Mouse (Mus musculus) gastrocnemius, postnatal 4 days (tissue): ENCODE data around the gene Tmem168. TPM values are rescaled to one million over a fixed set of nuclear protein-coding genes. Genes with fewer than 3 reads are reported as not detected.
A peak's percentile ranks its signal among the peaks of the same experiment; 100 is the strongest.

Experiments used
- DNase-seq, 2 experiments: peaks; one replicate each; pipeline ENCODE4 v3.0.0; 2021 to 2022; ENCODE audit warnings: low spot score in 2 of 2, mixed read lengths in 2 of 2
- long read RNA-seq, 2 experiments: library from polyadenylated mRNA; stranded (forward); transcript quantifications; one replicate each; pipeline ENCODE4 v2.0.0; 2021
- total RNA-seq, 2 experiments: library from RNA; stranded (reverse); gene quantifications; 2 replicates each; pipeline ENCODE4 v1.2.3; 2021

Tmem168 gene
- 10 to 100 TPM; 20.5 to 23.5 TPM for total RNA-seq
- long read RNA-seq, experiment 1, full-length matches to known transcripts: 18 of 23 reads
- long read RNA-seq, experiment 1, partial matches to known transcripts: 0 of 23 reads
- long read RNA-seq, experiment 1, other reads (novel, unspliced or antisense): 5 of 23 reads
- long read RNA-seq, experiment 2, full-length matches to known transcripts: 31 of 35 reads
- long read RNA-seq, experiment 2, partial matches to known transcripts: 0 of 35 reads
- long read RNA-seq, experiment 2, other reads (novel, unspliced or antisense): 4 of 35 reads

DNA sequence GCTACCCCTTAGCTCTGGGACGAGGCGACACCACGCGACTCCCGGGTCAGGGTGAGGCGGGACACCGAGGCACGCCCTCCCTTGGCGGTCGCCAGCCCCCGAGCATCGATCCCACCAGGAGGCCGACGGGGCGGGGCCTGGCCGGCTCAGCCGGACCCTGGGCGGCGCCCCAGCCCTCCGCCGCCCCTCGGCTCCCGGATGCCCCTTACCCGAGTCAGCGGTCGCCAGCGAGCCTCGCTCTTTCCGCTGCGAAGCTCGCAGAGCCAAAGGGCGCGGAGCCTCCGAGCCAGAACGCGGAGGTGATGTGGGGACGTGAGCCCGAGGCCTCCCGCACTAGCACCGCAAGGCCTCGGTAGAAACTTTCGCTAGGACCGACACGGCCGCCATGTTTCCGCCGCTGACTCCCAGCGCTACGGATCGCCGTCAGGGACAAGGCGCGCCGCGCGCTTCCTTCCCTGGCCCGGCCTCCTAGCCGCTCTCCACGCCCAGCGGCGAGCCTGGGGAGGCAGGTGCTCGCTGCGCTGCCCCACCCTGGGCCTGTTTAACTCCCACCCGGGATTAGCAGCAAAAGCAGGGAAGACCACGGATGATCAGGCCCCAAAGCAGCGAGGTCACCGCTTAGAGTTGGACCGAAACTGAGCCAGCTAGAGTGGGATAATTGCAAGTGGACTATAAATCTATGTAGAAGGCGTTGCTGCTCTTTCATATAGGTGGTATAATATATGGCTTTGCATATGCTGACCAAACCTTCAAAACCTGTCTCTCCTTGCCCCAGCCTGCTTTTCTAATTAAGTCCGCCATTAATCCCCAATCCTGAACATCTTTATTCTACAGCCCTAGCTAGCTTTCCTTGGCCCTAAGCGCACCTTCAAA lies at the start of gene Tmem168:
Tmem168 (minus strand) TSS at position 480 of the 873 bp plus-strand sequence.
- peak; percentile 94 to 95 for DNase-seq

DNA sequence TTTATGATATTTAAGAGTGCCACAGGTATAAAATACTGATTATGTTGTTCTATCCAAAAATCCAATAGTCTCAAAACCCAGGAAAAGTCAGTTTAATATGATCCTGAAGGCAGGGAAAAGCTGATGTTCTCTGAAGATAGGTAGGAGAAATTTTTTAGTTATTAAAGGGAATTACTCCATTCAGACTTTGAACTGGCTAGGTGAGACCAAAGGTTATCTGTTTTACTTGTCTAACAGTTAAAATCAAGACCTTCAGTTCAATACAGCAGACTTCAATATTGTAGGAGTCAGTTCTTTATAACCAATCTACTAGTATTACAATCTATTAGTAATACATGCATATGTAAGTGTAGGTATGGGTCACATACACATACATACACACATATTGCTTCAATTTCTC lies 46.2 kb upstream of the Tmem168 start:
- no peak for DNase-seq

- no peak for DNase-seq
Observed at GRCm38 (mm10) chr6:13652284-13652683, 44.4 kb upstream of the Tmem168 start.

GRCm38 (mm10) chr6:13650854-13651253 lies 43.0 kb upstream of the Tmem168 start:
- no peak for DNase-seq

DNA sequence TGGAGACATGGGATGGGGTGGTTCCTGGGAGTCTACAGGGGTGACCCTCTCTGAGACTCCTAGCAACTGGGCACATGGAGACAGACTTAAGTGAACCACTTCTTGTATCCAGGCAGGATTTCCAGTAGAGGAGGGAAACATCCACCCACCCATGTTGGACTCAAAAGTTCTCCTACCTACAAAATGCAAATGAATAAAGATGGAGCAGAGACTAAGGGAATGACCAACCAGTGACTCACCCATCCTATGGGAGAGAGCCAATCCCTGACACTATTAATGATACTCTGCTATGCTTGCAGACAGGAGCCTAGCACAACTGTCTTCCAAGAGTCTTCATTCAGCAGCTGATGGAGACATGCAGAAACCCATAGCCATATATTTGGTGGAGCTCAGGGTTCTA lies 40.4 kb upstream of the Tmem168 start:
- DNase-seq: no peak

- DNase-seq: no peak
Observed at GRCm38 (mm10) chr6:13636582-13636989, 28.7 kb upstream of the Tmem168 start.

GRCm38 (mm10) chr6:13632571-13632970 lies 24.7 kb upstream of the Tmem168 start:
- no peak for DNase-seq

GRCm38 (mm10) chr6:13630607-13631006 lies 22.7 kb upstream of the Tmem168 start:
- DNase-seq: no peak

- DNase-seq: no peak
Observed at GRCm38 (mm10) chr6:13619618-13620017, 11.7 kb upstream of the Tmem168 start.

DNA sequence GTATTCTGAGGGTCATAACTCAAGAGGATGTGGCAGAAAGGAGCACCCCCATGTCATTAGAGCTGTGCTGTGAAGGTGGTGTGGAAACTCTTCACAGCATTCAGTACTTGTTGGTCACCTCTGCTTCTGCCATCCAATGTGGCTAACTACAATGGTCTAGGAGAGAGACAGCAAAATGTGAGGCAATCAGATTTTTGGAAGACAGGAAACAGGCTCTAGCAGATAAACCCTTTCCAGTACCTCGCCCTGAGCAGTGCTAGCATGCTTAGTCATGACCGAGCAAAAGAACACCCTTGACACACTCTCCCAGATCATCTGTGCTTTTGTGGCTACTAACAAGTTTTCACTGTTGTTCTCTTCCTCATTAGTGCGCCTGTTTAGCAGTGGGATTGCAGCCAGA lies 9.2 kb upstream of the Tmem168 start:
- no peak for DNase-seq

DNA sequence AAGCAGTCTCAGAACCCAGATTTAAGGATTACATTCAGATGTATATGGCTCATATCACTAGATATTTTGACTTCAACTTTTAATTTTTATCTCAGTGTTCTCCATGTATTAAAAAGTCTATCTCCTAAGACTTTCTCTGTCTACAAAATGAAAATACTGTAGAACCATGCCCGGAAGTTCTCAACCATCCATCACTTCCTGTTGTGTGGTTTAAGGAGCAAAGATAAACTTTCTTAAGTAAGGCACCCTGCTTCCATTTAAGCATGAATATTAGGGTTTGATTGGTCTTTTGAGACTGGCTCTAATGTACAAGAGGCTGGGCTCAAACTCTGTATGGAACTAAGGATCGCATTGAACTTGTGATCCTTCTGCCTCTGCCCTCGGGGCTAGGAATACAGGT lies 6.7 kb upstream of the Tmem168 start:
- DNase-seq: no peak

GRCm38 (mm10) chr6:13613671-13614070 lies 5.8 kb upstream of the Tmem168 start:
- no peak for DNase-seq

DNA sequence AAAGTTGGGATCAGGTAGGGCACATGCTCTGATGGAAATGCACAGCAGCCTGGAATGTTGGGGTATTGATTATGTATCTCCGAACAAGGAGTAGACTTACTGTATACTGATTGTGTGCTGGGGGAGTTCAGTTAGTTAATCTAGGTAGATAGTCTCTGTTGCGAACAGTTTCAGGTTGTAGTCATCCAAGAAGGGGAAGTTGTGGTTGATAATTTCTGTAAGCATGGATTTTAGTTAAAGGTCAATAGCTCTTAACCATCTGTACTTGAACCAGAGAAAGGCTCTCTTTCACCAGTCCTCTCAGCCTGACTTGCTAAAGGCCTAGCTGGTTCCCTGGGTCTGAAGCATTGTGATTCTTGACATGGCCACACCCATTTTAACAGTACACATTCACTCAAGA lies 3.0 kb upstream of the Tmem168 start:
- no peak for DNase-seq

DNA sequence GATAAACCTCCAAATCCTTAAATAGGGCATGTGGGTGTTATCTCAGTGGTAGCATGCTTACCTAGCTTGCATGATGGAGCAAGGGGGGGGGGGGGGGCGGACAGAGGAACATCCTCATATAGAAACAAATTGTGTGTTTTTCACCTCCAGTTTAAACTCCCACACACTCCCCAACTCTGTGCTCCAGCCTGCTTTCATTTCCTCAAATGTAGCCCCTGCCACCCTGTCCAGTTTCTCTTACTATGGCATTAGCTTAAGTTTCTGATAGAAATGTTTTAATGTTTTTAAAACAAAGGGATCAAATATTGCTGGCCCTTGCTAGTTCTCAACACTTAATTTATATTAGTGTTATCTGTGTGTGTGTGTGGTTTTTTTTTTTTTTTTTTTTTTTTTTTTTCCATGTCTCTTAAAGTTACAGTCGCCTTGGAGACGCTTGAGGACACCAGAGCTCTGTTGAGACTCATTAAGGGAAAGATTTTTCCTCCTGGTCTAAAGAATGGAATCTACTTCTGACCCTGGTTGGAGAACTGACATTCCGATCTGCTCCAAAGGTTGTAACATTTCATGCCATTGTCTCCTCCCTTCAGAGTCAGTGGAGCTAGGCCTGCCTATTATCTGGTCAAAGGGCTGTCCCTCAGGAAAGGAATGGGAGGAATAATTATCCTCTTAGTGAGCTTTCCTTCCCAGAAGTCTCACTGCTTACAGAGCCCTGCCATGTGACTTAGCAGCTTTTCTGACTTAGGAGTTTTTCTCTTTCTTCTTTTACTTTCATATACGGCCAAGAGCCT lies 1.6 kb upstream of the Tmem168 start:
- DNase-seq: no peak

DNA sequence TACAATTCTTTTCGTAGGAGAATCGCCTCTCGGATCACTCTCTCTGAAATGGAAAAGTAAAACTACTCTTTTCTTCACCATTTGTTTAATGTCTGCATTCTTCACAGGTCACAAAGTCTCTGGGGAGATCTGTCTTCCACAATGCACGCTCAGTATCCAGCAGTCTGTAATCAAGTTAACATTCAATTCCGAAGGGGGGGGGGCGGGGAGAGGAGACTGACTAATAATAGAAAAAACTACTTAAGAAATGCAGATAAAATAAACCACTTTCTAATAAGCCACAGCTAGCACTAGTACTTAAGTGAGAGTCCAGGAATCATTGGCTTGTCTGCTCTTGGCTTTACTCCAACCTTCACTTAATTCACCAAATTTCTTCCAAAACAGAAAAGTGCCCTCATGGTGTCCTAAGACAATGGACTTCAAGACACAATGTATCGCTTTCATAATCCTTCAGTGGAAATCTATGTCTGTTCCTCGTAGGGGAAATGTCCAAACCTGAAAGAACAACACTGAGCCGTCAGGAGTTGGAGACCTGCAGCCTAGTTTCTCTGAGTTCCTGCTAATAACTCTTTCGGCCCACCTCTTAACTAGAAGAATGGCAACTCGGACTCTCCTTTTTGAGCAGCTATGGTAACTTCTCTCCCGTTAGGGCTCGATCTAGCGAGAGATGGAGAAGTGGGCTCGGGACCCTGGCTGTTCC lies 829 bp downstream of the Tmem168 start:
- no peak for DNase-seq

DNA sequence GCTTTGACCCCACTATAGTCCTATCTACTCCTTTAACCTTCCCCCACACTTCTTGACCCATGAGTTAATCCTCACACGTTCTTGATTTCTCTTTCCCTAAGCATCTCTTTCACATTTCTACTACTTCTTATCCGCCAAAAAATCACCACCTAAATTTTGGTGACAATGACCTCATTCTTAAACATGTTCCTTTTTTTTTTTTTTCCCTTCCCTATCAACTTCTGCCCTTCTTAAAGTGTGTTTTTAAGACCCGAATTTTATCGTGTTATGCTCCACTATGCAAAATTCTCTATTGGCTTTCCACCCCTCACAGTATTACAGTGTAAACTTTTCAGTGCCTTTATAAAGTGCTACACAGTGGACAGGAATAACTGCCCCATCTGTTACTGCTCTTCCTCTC lies 1.5 kb downstream of the Tmem168 start:
- DNase-seq: no peak

DNA sequence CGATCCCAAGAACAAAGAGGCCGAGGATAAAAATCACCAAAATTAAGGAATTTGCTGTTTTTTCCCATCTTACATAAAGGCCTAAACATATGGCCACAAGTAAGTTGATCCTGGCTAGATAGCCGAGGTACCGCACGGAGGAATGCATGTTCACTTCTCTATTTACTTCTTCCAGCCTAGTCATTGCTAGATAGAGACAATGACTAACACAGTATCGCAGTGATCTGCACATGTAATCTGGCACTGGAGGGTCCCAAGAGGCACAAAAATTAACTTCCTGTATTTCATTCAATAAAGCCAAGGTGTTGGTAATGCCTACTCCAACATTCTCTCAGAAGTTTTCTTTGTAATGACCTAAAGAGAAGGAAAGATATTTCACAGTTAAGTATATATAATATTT lies 4.8 kb downstream of the Tmem168 start:
- no peak for DNase-seq

GRCm38 (mm10) chr6:13601587-13601986 lies 6.3 kb downstream of the Tmem168 start:
- peak; percentile 15 to 17 for DNase-seq

- DNase-seq: no peak
Observed at GRCm38 (mm10) chr6:13598239-13598923, 9.5 kb downstream of the Tmem168 start.

GRCm38 (mm10) chr6:13592729-13593345 lies 15.1 kb downstream of the Tmem168 start:
- DNase-seq: no peak
